Mouse (Mus musculus) thymus, adult 2 months (tissue): ENCODE measurements around the gene Hmcn2. TPM values are rescaled to one million over a fixed set of nuclear protein-coding genes. Genes with fewer than 3 reads are reported as not detected.

Source experiments
- DNase-seq: peaks from one replicate; pipeline ENCODE4 v3.0.0; 2021
- H3K27ac ChIP-seq: fragments of 200-500 bp; 2 replicates; pipeline ENCODE4 v1.5.1; 2012; ENCODE audit warnings: low read length, control low read depth; ENCODE audit not compliant: control insufficient read depth, insufficient read depth
- H3K27me3 ChIP-seq: fragments of 200-500 bp; 2 replicates; pipeline ENCODE4 v1.6.1; 2012; ENCODE audit warnings: mild to moderate bottlenecking, low read length, moderate library complexity, mixed read lengths; ENCODE audit not compliant: control insufficient read depth, insufficient read depth
- H3K36me3 ChIP-seq: fragments of 200-500 bp; 2 replicates; pipeline ENCODE4 v1.6.1; 2012; ENCODE audit warnings: mild to moderate bottlenecking, low read length, moderate library complexity; ENCODE audit not compliant: control insufficient read depth, insufficient read depth
- H3K4me1 ChIP-seq: fragments of 200-500 bp; replicated peaks from 2 replicates; pipeline ENCODE4 v1.6.1; 2012; ENCODE audit warnings: low read length; ENCODE audit not compliant: control insufficient read depth, insufficient read depth
- H3K4me3 ChIP-seq: fragments of 200-500 bp; 2 replicates; pipeline ENCODE4 v1.5.1; 2012; ENCODE audit warnings: mild to moderate bottlenecking, low read length, control low read depth, moderate library complexity; ENCODE audit not compliant: control insufficient read depth, insufficient read depth
- CTCF ChIP-seq: fragments of 200-500 bp; IDR thresholded peaks from 2 replicates; pipeline ENCODE4 v1.5.1; 2012; ENCODE audit warnings: mild to moderate bottlenecking, control low read depth, low read length, moderate library complexity, borderline replicate concordance; ENCODE audit not compliant: control insufficient read depth, poor library complexity, insufficient read depth; ENCODE audit errors: extremely low read depth
- POLR2A ChIP-seq: fragments of 200-500 bp; IDR thresholded peaks from 2 replicates; pipeline ENCODE4 v1.6.1; 2012; ENCODE audit warnings: mild to moderate bottlenecking, low read length, control low read depth, moderate library complexity; ENCODE audit not compliant: control insufficient read depth, poor library complexity, insufficient read depth; ENCODE audit errors: extremely low read depth
- WGBS: fragments of 180-500 bp; shearing (Covaris S2); methylation state at CpG from one replicate; pipeline ENCODE4 v1.1.7; 2018; 5-methylcytosine and 5-hydroxymethylcytosine counted together
- polyA plus RNA-seq: library from polyadenylated mRNA; depleted of rRNA; stranded (reverse); fragments of >200 nt; gene quantifications from 2 replicates; pipeline ENCODE4 v1.2.3, GENCODE M21; 2012

Gene Hmcn2
- polyA plus RNA-seq, 1 experiment = 4.8 TPM

DNA sequence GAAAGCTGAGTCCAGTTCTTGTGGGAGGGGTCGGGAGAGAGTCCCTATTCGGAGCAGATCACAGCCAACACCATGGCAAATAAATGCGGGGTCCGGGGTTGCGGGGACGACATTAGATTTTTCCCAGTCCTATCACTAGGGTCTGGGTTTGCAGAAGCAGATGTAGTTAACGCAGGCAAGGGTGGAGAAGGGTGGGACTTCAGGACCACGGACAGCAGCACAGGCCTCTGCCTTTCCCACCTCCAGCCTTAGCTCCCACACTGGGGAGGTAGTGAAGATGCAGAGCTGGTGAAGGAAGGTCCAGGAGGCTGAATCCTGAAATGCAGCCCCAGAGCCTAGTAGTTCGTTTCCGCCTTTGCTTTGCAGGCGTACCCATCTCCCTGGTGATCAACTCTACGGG is 31.9 kb downstream of the Hmcn2 start:
- H3K27ac ChIP-seq = no peak overlapping the region
- no peak overlapping the region for H3K4me3 ChIP-seq
- WGBS = 45% methylated on average over 12 of the region's 12 CpGs
- no peaks in the 10 kb centered on the region for H3K4me1 ChIP-seq
- H3K36me3 ChIP-seq = no peaks in the 10 kb centered on the region
- DNase-seq = peak; percentile 9
- no peaks in the 10 kb centered on the region for H3K27me3 ChIP-seq
- TF ChIP-seq POLR2A (no peak), CTCF (no peak)

DNA sequence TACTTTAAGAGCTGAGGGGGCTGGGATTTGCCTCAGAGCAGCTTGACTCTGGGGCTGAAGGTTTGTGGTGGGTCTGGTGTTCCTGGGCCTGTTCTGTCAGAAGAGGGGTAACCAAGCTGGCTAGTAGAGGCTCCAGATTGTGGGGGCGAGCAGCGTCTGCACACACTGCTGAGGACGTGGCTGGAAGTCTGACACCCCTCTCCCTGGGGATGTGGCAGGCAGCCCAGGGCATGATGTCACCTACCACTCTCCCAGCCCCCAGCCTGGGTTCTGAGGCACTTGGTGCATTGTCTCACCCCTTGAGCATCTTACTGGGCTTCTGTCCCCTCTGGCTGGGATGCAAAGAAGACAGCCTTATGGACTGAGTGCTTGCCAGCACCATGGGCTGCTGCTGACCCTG is 34.2 kb downstream of the Hmcn2 start:
- Histone ChIP-seq H3K27ac (no peak overlapping the region), H3K4me1 (no peaks in the 10 kb centered on the region), H3K36me3 (no peaks in the 10 kb centered on the region), H3K4me3 (no peak overlapping the region), H3K27me3 (no peaks in the 10 kb centered on the region)
- DNase-seq = no peak
- WGBS = 77% methylated on average over 3 of the region's 3 CpGs
- TF ChIP-seq POLR2A (no peak), CTCF (no peak)

DNA sequence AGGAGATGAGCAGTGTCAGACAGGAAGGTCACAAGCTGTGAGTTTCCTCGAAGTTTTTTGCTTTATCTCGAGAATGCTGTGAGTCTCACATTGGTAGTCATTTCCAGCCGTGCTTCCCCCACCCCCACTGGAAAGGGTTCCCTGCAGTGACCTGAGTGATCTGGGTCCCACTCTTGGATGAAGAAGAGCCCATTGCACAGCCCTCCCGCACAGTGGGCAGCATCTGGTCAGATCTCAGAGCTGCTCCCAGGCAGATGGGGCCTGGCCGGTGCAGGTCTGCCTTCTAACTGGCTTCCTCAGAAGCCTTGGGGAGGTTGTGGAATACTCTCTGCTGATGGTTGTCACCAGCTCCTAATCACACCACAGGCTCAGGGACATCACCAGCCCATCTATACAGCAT is 34.6 kb downstream of the Hmcn2 start:
- no peak for DNase-seq
- WGBS = 76% methylated on average over 5 of the region's 5 CpGs
- no peak overlapping the region for H3K4me3 ChIP-seq
- no peak overlapping the region for H3K27ac ChIP-seq
- TF ChIP-seq CTCF (no peak), POLR2A (no peak)
- no peaks in the 10 kb centered on the region for H3K4me1 ChIP-seq
- no peaks in the 10 kb centered on the region for H3K36me3 ChIP-seq
- no peaks in the 10 kb centered on the region for H3K27me3 ChIP-seq

GRCm38 (mm10) chr2:31356771-31357170 is 42.6 kb downstream of the Hmcn2 start:
- TF ChIP-seq CTCF = no peak
- TF ChIP-seq POLR2A = no peak
- Histone ChIP-seq H3K4me3 (no peak overlapping the region), H3K4me1 (no peaks in the 10 kb centered on the region), H3K27ac (no peak overlapping the region), H3K27me3 (no peaks in the 10 kb centered on the region), H3K36me3 (no peaks in the 10 kb centered on the region)
- WGBS = 80% methylated on average over 5 of the region's 5 CpGs
- no peak for DNase-seq

- no peaks in the 10 kb centered on the region for H3K36me3 ChIP-seq
- no peak for DNase-seq
- no peak overlapping the region for H3K4me3 ChIP-seq
- 36% methylated on average over 7 of the region's 7 CpGs for WGBS
- no peak overlapping the region for H3K27ac ChIP-seq
- no peaks in the 10 kb centered on the region for H3K27me3 ChIP-seq
- TF ChIP-seq POLR2A = no peak
- TF ChIP-seq CTCF = no peak
- H3K4me1 ChIP-seq = no peaks in the 10 kb centered on the region
These were observed 45.1 kb downstream of the Hmcn2 start for GRCm38 (mm10) chr2:31359316-31359715.

- TF ChIP-seq POLR2A = no peak
- no peak for TF ChIP-seq CTCF
- no peaks in the 10 kb centered on the region for H3K27me3 ChIP-seq
- WGBS = 78% methylated on average over 7 of the region's 7 CpGs
- DNase-seq = no peak
- H3K27ac ChIP-seq = no peak overlapping the region
- no peak overlapping the region for H3K4me3 ChIP-seq
- H3K36me3 ChIP-seq = no peaks in the 10 kb centered on the region
- H3K4me1 ChIP-seq = no peaks in the 10 kb centered on the region
These were observed 53.0 kb downstream of the Hmcn2 start for GRCm38 (mm10) chr2:31367186-31367585.

DNA sequence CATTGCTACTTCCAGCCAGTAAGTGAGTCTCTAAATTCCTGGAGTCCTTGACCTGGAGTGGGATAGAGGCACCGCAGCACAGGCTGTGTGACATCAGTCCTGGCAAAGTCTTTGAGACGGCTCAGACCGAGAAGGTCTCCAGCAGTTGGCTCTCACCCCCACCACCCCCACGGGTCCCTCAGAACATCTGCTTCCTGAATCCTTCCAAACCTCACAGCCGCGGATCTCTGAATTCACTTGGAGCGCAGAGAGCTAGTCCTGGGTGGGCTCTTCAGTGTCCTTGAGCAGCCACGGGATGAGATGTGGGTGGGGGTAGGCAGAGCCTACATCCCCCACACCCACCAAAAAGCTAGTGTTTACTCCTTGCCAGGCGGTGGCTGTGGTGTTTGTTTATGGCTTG is 57.2 kb downstream of the Hmcn2 start:
- Histone ChIP-seq H3K4me1 (no peaks in the 10 kb centered on the region), H3K4me3 (no peak overlapping the region), H3K27ac (no peak overlapping the region), H3K36me3 (no peaks in the 10 kb centered on the region), H3K27me3 (no peaks in the 10 kb centered on the region)
- TF ChIP-seq CTCF (no peak), POLR2A (no peak)
- WGBS = 80% methylated on average over 9 of the region's 9 CpGs
- DNase-seq = no peak
